Mouse (Mus musculus) bone marrow macrophage, adult 2 months (primary cell): ENCODE data around the gene Srarp. TPM values are rescaled to one million over a fixed set of nuclear protein-coding genes. Genes with fewer than 3 reads are reported as not detected.
A peak's percentile ranks its signal among the peaks of the same experiment; 100 is the strongest.

Experiments used
- H3K27ac ChIP-seq: 2 replicates; pipeline ENCODE4 v1.5.1; 2012; ENCODE audit warnings: low read depth, low read length; ENCODE audit not compliant: insufficient read depth
- H3K4me1 ChIP-seq: 2 replicates; pipeline ENCODE4 v1.6.1; 2012; ENCODE audit warnings: low read length; ENCODE audit not compliant: control insufficient read depth, insufficient read depth
- H3K4me3 ChIP-seq: 2 replicates; pipeline ENCODE4 v1.5.1; 2012; ENCODE audit warnings: mild to moderate bottlenecking, low read length, moderate library complexity; ENCODE audit not compliant: insufficient read depth
- CTCF ChIP-seq: IDR thresholded peaks from 2 replicates; pipeline ENCODE4 v1.5.1; 2012; ENCODE audit warnings: low read depth, mild to moderate bottlenecking, low read length, moderate library complexity
- POLR2A ChIP-seq: IDR thresholded peaks from 2 replicates; pipeline ENCODE4 v1.6.1; 2012; ENCODE audit warnings: mild to moderate bottlenecking, low read depth, low read length, borderline replicate concordance
- polyA plus RNA-seq: library from polyadenylated mRNA; stranded (reverse); fragments of >200 nt; gene quantifications from 2 replicates; pipeline ENCODE4 v1.2.4, GENCODE M21; 2012; ENCODE audit not compliant: missing spikeins, insufficient read depth, insufficient read length

Srarp gene
- polyA plus RNA-seq, 1 experiment: not detected

DNA sequence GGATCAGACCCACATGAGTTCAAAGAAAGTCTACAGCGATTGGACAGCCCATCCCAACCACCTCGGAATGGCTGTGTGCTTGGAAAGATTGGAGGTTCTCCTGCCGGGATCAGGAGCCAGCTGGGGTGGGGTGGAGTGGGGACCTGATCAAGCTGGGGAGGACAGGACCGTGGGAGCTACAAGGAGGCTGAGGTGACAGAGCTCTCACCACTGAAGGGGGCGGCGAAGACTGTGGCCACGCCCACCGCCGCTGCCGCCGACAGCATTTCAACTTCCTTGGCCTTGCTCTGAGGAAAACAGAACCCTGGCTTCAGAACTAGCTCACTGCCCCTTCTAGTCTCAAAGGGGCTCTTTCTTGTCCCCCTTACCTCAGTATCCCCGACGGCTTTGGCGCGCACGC lies 41.2 kb downstream of the Srarp start:
- no peak overlapping the region for H3K4me3 ChIP-seq
- TF ChIP-seq POLR2A (no peak), CTCF (no peak)
- no peaks in the 10 kb centered on the region for H3K4me1 ChIP-seq

DNA sequence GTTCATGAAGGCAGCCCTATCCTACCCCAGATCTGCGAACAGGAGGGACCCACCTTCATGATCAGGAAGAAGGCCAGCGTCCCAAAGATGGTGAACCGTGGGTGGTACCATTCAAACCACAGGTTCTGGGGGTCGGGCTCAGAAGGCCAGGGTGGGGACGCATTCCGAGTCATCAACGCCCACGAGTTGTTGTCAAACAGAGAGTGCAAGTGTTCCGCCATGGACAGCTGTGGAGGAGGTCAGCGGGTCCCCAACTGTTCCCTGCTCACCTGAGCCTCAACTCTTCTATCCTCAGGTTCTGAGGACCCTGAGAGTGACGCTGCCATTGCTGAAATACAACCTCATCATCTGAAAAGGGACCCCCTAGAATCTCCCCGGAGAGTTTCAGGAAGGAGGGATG lies 44.6 kb downstream of the Srarp start:
- H3K4me1 ChIP-seq: no peaks in the 10 kb centered on the region
- no peak overlapping the region for H3K27ac ChIP-seq
- TF ChIP-seq POLR2A (no peak), CTCF (no peak)
- H3K4me3 ChIP-seq: no peak overlapping the region

More for the DNA sequence above, 41.2 kb downstream of the Srarp start:
- H3K27ac ChIP-seq: no peak overlapping the region

DNA sequence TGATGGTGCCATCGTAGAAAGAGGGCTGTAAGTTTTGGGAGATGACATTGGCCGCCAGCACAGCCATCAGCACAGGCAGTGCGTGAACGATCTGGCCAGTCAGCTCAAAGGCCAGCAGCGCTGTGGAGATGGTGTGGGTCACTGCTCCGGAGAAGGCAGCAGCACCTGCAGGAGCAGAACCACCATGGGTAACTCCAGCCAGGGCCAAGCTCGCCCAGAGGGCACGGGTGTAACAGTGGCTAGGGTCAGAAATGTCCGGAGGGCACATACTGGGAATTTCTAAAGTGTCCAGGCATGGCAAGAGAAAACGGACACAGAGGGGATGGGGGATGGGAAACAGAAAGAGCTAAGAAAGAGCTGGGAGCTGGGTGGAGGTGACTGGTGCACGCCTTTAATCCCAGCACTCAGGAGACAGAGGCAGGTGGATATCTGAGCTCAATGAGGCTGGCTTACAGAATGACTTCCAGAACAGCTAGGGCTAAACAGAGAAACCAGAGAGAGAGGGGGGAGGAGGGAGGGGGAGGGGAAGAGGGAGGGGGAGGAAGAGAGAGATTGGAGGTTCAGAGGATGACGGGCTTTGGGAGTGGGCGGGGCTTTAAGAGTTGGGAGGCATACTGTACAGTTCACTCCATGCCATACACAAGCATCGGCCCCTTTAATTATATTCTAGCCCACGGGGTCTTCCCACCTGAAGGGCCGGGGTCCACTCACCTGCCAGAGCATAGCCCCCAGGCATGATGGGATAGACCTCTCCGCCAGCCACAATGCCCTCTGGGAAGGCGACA lies 46.3 kb downstream of the Srarp start:
- no peak overlapping the region for H3K27ac ChIP-seq
- TF ChIP-seq POLR2A (no peak), CTCF (no peak)
- H3K4me3 ChIP-seq: no peak overlapping the region
- no peaks in the 10 kb centered on the region for H3K4me1 ChIP-seq

DNA sequence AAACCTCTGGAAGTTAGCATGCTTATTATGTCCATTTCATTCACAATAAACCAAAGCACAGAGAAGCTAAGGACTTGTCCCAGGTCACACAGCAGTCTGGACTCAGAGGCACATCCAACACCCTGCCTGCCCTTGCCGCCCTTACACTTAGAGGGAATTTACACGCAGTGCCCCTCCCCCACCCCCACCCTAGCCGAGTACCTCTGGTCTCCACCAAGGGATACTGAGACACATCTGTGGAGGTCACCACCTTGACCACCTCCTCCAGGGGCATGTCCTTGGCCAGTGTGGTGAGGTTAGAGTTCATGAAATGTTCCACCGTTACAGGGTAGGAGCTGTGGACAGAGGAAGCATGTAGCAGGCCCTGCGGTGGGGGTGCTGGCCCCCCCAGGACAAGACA lies 48.0 kb downstream of the Srarp start:
- Histone ChIP-seq H3K4me3 (no peak overlapping the region), H3K27ac (no peak overlapping the region), H3K4me1 (no peaks in the 10 kb centered on the region)
- TF ChIP-seq CTCF: no peak
- TF ChIP-seq POLR2A: no peak

DNA sequence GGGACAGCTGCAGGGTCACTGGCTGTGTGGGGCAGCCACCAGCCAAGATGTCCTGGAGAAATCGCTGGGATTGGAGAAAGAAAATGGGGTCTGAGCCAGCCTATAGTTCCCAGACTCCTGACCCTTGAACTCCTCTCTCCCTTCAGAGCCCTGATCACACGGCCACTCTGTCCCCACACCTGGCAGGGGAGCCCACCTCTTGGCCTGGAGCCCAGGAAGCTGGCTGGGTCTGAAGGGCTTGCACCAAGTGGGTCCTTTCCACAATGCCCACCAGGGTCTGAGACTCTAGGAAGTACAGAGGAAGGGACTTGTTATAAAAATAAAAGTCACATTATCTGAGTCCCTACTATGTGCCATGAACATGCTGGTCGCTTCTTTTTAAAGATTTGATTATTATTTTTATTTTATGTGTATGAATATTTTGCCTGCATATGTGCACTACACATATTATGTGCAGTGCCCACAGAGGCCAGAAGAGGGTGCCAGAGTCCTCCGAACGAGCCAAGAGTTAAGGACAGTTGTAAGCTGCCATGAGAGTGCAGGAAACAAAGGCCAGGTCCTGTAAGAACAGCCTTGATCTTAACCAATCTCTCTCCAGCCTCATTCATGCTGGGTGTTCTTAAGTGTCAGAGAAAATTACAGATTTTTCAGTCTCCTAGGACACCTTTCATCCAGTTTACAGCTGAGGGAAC lies 48.7 kb downstream of the Srarp start:
- Histone ChIP-seq H3K27ac (no peak overlapping the region), H3K4me1 (no peaks in the 10 kb centered on the region), H3K4me3 (no peak overlapping the region)
- TF ChIP-seq CTCF (peak; percentile 77), POLR2A (no peak)

DNA sequence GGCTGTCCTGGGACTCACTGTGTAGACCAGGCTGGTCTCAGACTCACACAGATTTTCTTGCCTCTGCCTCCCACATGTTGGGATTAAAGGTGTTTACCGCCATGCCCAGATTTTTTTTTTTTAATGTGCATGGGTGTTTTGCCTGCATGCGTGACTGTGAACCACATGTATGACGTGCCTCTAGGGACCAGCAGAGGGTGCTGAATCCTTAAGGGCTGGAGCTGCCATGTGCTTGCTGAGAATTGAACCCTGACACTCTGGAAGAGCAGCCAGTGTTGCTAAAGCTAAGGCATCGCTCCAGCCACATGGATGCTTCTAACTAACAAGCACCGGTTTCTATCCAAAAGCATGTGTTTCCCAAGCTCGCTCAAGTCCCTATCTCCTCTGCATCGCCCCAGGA lies 49.8 kb downstream of the Srarp start:
- no peak overlapping the region for H3K27ac ChIP-seq
- TF ChIP-seq POLR2A (no peak), CTCF (no peak)
- no peaks in the 10 kb centered on the region for H3K4me1 ChIP-seq
- no peak overlapping the region for H3K4me3 ChIP-seq

DNA sequence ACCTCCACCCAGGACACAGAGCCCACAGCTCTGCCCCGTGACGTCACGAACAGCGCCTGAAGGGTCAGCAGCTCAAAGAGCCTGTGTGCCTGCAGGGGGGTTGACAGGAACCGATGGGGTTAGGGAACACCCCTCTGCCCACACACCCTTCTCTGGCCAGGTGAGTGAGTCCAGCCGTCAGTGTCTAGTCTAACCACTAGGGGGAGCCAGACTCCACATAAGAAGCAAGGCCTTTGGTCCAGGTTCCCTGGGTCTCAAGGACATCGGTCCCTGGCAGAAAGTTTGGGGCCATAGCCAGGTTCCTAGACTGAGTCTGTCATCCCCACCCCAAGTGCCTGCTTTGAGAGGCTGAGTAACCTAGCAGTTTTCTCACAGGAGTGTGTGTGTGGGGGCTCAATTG lies 50.6 kb downstream of the Srarp start:
- TF ChIP-seq POLR2A (no peak), CTCF (peak; percentile 70)
- Histone ChIP-seq H3K27ac (no peak overlapping the region), H3K4me3 (no peak overlapping the region), H3K4me1 (no peaks in the 10 kb centered on the region)

Other genes with a start within 250 kb of the Srarp start
- gene Rsg1, start 222.1 kb downstream of the Srarp start, polyA plus RNA-seq: 0.92 and 1.9 TPM in 2 replicates
- not detected in 2 replicates for gene Arhgef19, start 196.6 kb downstream of the Srarp start, polyA plus RNA-seq
- gene Epha2, start 134.9 kb downstream of the Srarp start, polyA plus RNA-seq: 0.13 and 0.80 TPM in 2 replicates
- not detected in 2 replicates for gene Fam131c, start 67.9 kb downstream of the Srarp start, polyA plus RNA-seq
- not detected in 2 replicates for gene Clcnka, start 37.4 kb downstream of the Srarp start, polyA plus RNA-seq
- gene Clcnkb, start 20.1 kb downstream of the Srarp start, polyA plus RNA-seq: not detected in 2 replicates
- not detected in 2 replicates for gene Hspb7, start 15.3 kb downstream of the Srarp start, polyA plus RNA-seq
- 12.6 and 16.4 TPM in 2 replicates for gene Zbtb17, start 8.5 kb upstream of the Srarp start, polyA plus RNA-seq
- 23.6 and 29.2 TPM in 2 replicates for gene Spen, start 102.5 kb upstream of the Srarp start, polyA plus RNA-seq
- 60.2 and 65.0 TPM in 2 replicates for gene Fblim1, start 170.0 kb upstream of the Srarp start, polyA plus RNA-seq
- gene Tmem82, start 182.5 kb upstream of the Srarp start, polyA plus RNA-seq: 2.4 and 3.3 TPM in 2 replicates
- gene Slc25a34, start 187.7 kb upstream of the Srarp start, polyA plus RNA-seq: 0.48 and 0.49 TPM in 2 replicates
- gene Plekhm2, start 228.8 kb upstream of the Srarp start, polyA plus RNA-seq: 56.0 and 62.1 TPM in 2 replicates
- 5.6 TPM in 1 of 2 replicates, not detected in the other for gene Rsc1a1, start 249.5 kb upstream of the Srarp start, polyA plus RNA-seq